Mouse (Mus musculus): Measurements from ENCODE around the gene Rpgrip1. TPM values are rescaled to one million over a fixed set of nuclear protein-coding genes. Genes with fewer than 3 reads are reported as not detected.
"Not testable (repeated sequence)": the region's sequence is repeated elsewhere in the genome, so short reads cannot be mapped to it uniquely, and the experiment has no call there.

The Rpgrip1 gene
- polyA plus RNA-seq (2012; rRNA removed), result 1.3 and 1.8 TPM in 2 replicates

GRCm38 (mm10) chr14:52110346-52110745 is at the start of gene Rpgrip1:
Gene Rpgrip1, plus strand, starts transcription at chr14:52110704.
- no peak within 1 kb of the TSS for H3K4me3 ChIP-seq (ENCODE audit: insufficient read depth, low read length)
- TF ChIP-seq POLR2A (IDR thresholded peaks at IDR 0.05; ENCODE audit: extremely low read depth, insufficient read depth, low read length), result no peak
- TF ChIP-seq CTCF (IDR thresholded peaks at IDR 0.05; ENCODE audit: extremely low read depth, insufficient read depth, low read length), result no peak

GRCm38 (mm10) chr14:52060800-52061199 is 49.7 kb upstream of the Rpgrip1 start:
- H3K4me3 ChIP-seq (ENCODE audit: insufficient read depth, low read length), result no peak overlapping the region
- H3K4me1 ChIP-seq (ENCODE audit: control insufficient read depth, insufficient read depth, low read length), result no peaks in the 10 kb centered on the region
- no peak for TF ChIP-seq POLR2A (IDR thresholded peaks at IDR 0.05; ENCODE audit: extremely low read depth, insufficient read depth, low read length)
- no peak for TF ChIP-seq CTCF (IDR thresholded peaks at IDR 0.05; ENCODE audit: extremely low read depth, insufficient read depth, low read length)
- H3K27ac ChIP-seq (ENCODE audit: insufficient read depth, low read length), result no peak overlapping the region

More at GRCm38 (mm10) chr14:52110346-52110745, at the start of gene Rpgrip1:
- Histone ChIP-seq H3K4me1 (ENCODE audit: control insufficient read depth, insufficient read depth, low read length) (0 out of 2 replicates have a peak, but pooled peaks cover 1% of the 10 kb centered on the region), H3K27ac (ENCODE audit: insufficient read depth, low read length) (no peak within 1 kb of the TSS)

GRCm38 (mm10) chr14:52061798-52062197 is 48.7 kb upstream of the Rpgrip1 start:
- Histone ChIP-seq H3K4me3 (ENCODE audit: insufficient read depth, low read length) (no peak overlapping the region), H3K4me1 (ENCODE audit: control insufficient read depth, insufficient read depth, low read length) (no peaks in the 10 kb centered on the region), H3K27ac (ENCODE audit: insufficient read depth, low read length) (no peak overlapping the region)
- TF ChIP-seq CTCF (IDR thresholded peaks at IDR 0.05; ENCODE audit: extremely low read depth, insufficient read depth, low read length) (no peak), POLR2A (IDR thresholded peaks at IDR 0.05; ENCODE audit: extremely low read depth, insufficient read depth, low read length) (no peak)

- TF ChIP-seq CTCF (IDR thresholded peaks at IDR 0.05; ENCODE audit: extremely low read depth, insufficient read depth, low read length) (no peak), POLR2A (IDR thresholded peaks at IDR 0.05; ENCODE audit: extremely low read depth, insufficient read depth, low read length) (no peak)
- no peak overlapping the region for H3K27ac ChIP-seq (ENCODE audit: insufficient read depth, low read length)
- no peaks in the 10 kb centered on the region for H3K4me1 ChIP-seq (ENCODE audit: control insufficient read depth, insufficient read depth, low read length)
- H3K4me3 ChIP-seq (ENCODE audit: insufficient read depth, low read length), result no peak overlapping the region
These were observed 44.4 kb upstream of the Rpgrip1 start for GRCm38 (mm10) chr14:52066135-52066534.

GRCm38 (mm10) chr14:52071599-52072137 is 38.8 kb upstream of the Rpgrip1 start:
- Histone ChIP-seq H3K27ac (ENCODE audit: insufficient read depth, low read length) (no peak overlapping the region), H3K4me1 (ENCODE audit: control insufficient read depth, insufficient read depth, low read length) (no peaks in the 10 kb centered on the region), H3K4me3 (ENCODE audit: insufficient read depth, low read length) (no peak overlapping the region)
- TF ChIP-seq CTCF (IDR thresholded peaks at IDR 0.05; ENCODE audit: extremely low read depth, insufficient read depth, low read length) (no peak), POLR2A (IDR thresholded peaks at IDR 0.05; ENCODE audit: extremely low read depth, insufficient read depth, low read length) (no peak)

GRCm38 (mm10) chr14:52083083-52083482 is 27.4 kb upstream of the Rpgrip1 start:
- Histone ChIP-seq H3K27ac (ENCODE audit: insufficient read depth, low read length) (no peak overlapping the region), H3K4me1 (ENCODE audit: control insufficient read depth, insufficient read depth, low read length) (no peaks in the 10 kb centered on the region), H3K4me3 (ENCODE audit: insufficient read depth, low read length) (no peak overlapping the region)
- no peak for TF ChIP-seq CTCF (IDR thresholded peaks at IDR 0.05; ENCODE audit: extremely low read depth, insufficient read depth, low read length)
- TF ChIP-seq POLR2A (IDR thresholded peaks at IDR 0.05; ENCODE audit: extremely low read depth, insufficient read depth, low read length), result no peak

- Histone ChIP-seq H3K4me3 (ENCODE audit: insufficient read depth, low read length) (no peak overlapping the region), H3K27ac (ENCODE audit: insufficient read depth, low read length) (no peak overlapping the region), H3K4me1 (ENCODE audit: control insufficient read depth, insufficient read depth, low read length) (peaks cover 1% of the 10 kb centered on the region; the same call in 1 of the 2 replicates)
- TF ChIP-seq POLR2A (IDR thresholded peaks at IDR 0.05; ENCODE audit: extremely low read depth, insufficient read depth, low read length), result no peak
- no peak for TF ChIP-seq CTCF (IDR thresholded peaks at IDR 0.05; ENCODE audit: extremely low read depth, insufficient read depth, low read length)
These were observed 16.0 kb upstream of the Rpgrip1 start for GRCm38 (mm10) chr14:52094533-52094932.

GRCm38 (mm10) chr14:52097191-52097590 is 13.3 kb upstream of the Rpgrip1 start:
- not testable (repeated sequence) for H3K27ac ChIP-seq (ENCODE audit: insufficient read depth, low read length); H3K4me1 ChIP-seq (ENCODE audit: control insufficient read depth, insufficient read depth, low read length); H3K4me3 ChIP-seq (ENCODE audit: insufficient read depth, low read length)

GRCm38 (mm10) chr14:52098387-52098786 is 12.1 kb upstream of the Rpgrip1 start:
- H3K4me1 ChIP-seq (ENCODE audit: control insufficient read depth, insufficient read depth, low read length); H3K27ac ChIP-seq (ENCODE audit: insufficient read depth, low read length); H3K4me3 ChIP-seq (ENCODE audit: insufficient read depth, low read length): not testable (repeated sequence)

- no peak overlapping the region for H3K27ac ChIP-seq (ENCODE audit: insufficient read depth, low read length)
- H3K4me1 ChIP-seq (ENCODE audit: control insufficient read depth, insufficient read depth, low read length), result peaks cover 6% of the 10 kb centered on the region
- TF ChIP-seq POLR2A (IDR thresholded peaks at IDR 0.05; ENCODE audit: extremely low read depth, insufficient read depth, low read length), result no peak
- TF ChIP-seq CTCF (IDR thresholded peaks at IDR 0.05; ENCODE audit: extremely low read depth, insufficient read depth, low read length), result no peak
- H3K4me3 ChIP-seq (ENCODE audit: insufficient read depth, low read length), result no peak overlapping the region
These were observed 10.9 kb upstream of the Rpgrip1 start for GRCm38 (mm10) chr14:52099563-52099962.
